Mouse (Mus musculus) embryonic stem cell, embryonic (primary cell): ENCODE measurements at regions not wholly inside any gene's neighbourhood (a gene's known extent, or its start where the extent isn't known, plus 50 kb on each side); places are given as distances from the start of the nearest gene placed in this dataset.

Experiments
- CTCF ChIA-PET, 4 experiments: fragments of 300-600 bp in 2 of 4; fragments of 350-600 bp in 2 of 4; sonication (Branson Sonifier 250); formaldehyde crosslinking; loops; one replicate each; lab custom pipeline; 2022; ENCODE audit warnings: inconsistent platforms in 2 of 4; lab: Charles Lee
- POLR2A ChIA-PET, 4 experiments: fragments of 300-600 bp in 2 of 4; fragments of 350-600 bp in 2 of 4; sonication (Branson Sonifier 250); formaldehyde crosslinking; loops; one replicate each; lab custom pipeline; 2022; ENCODE audit warnings: antibody characterized with exemption in 4 of 4, inconsistent platforms in 1 of 4; lab: Charles Lee

- ChIA-PET POLR2A (interaction anchor here in 1 of 4 experiments (0.8 kb wide), 1 partner anchor 471 kb away, joined by 3 read pairs; no protein-coding TSS in a partner anchor), CTCF (no interaction called here)
Measured at GRCm38 (mm10) chr12:39527216-39527600, 510.6 kb downstream of the Arl4a start.

- CTCF ChIA-PET = no interaction called here
- POLR2A ChIA-PET = interaction anchor here in 1 of 4 experiments (0.8 kb wide), 1 partner anchor 471 kb away, joined by 3 read pairs; no protein-coding TSS in a partner anchor
Measured at GRCm38 (mm10) chr12:39526535-39527215, 511.1 kb downstream of the Arl4a start.

DNA sequence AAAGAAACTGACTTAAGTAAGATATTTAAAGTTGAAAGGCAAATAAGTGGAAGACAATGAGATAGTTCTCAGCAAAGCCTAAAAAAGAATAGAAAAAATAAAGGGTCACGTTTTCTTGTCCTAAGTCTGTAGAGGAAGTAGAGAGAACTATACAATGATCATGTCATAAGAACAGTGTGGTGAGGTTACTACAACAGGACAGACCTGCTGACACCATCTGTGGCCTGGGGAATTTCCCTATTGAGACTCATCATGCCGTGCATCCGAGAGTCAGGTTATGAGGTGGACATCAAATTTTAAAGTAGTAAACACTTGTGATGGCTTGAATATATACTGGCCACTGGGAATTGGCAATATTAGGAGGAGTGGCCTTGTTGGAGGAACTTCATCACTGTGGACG, 522.1 kb downstream of the Arl4a start:
- CTCF ChIA-PET = no interaction called here
- POLR2A ChIA-PET = no interaction called here

DNA sequence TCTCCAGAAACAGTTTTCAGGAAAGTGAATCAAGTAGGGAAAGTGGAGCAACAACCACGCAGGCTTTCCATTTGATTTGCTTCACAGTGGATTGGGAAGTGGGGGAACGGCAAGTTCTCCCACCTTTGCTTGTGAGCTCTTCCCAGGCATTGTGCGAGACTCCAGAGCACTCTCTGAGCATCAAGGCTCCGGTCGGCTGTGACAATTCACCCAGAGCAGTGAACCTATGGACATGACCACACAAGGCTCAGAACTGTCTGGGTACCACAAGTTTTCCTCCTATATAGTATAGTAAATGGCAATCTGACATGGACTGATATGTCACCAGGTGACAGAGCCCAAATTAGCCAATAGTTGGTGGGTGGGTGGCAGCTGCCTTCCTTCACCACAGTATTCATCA, 527.0 kb downstream of the Arl4a start:
- POLR2A ChIA-PET = no interaction called here
- CTCF ChIA-PET = interaction anchor here in 1 of 4 experiments (1.6 kb wide), 1 partner anchor 529 kb away, joined by 3 read pairs; no protein-coding TSS in a partner anchor

DNA sequence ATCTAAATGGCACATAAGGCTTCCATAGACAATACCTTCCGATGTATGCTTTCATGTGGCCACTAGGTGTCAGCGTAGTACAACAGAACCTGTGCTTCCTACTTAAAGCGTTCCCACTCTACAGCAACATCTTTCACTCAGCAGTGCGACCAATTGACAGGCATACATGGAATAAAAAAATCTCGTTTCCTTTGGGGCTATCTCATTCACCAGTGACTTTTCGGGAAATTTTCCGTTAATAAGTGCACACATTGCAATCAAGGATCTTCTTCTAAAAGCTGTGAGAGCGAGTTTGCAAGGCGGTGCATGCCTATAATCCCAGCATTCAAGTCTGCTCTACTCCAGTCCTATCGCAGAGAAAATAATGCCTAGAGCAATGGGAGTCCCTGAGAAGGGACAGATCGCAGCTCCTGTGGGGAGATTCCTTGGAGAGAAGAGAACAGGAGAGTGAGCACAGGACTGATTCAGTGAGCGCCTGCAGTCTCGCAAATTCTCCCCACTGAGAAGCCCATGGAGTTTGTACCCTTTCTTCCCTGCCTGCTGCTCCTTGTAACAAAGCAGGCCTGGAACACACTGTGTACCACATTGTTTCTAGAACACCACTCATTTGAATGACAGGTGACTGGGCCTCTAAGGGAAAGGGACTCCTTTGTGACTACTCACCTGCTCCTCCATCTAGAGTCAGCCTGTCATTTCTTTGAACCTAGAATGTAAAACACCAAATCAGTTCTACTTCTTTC, 527.6 kb downstream of the Arl4a start:
- ChIA-PET CTCF (interaction anchor here in 1 of 4 experiments (1.6 kb wide), 1 partner anchor 530 kb away, joined by 3 read pairs; no protein-coding TSS in a partner anchor), POLR2A (no interaction called here)

DNA sequence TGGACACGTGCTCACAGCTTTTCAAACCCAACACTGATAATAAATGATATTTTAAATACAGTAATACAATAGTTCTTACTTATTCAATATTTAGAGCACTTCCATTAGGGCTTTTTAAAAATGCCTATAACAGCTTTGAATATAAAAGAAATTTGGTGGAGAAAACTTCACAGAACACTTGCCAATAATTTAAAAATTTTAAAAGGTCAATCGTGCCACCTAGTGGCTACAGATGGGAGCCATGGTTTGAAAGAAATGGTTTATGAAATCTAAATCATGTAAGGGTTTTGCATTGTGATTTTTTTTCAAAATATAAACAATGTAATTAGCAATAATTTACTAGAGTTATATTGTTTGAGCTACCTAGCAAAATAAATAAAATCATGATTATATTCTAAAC, 541.6 kb downstream of the Arl4a start:
- ChIA-PET CTCF (interaction anchor here in 3 of 4 experiments (1.0 to 1.5 kb wide), 2 partner anchors 1356 to 1366 kb away, joined by 3 read pairs; no protein-coding TSS in a partner anchor), POLR2A (interaction anchor here in 1 of 4 experiments (0.6 kb wide), 1 partner anchor 718 kb away, joined by 3 read pairs; no protein-coding TSS in a partner anchor)

GRCm38 (mm10) chr12:39493578-39494218, 544.1 kb downstream of the Arl4a start:
- ChIA-PET POLR2A (no interaction called here), CTCF (no interaction called here)

- ChIA-PET POLR2A (no interaction called here), CTCF (no interaction called here)
Measured at GRCm38 (mm10) chr12:39493114-39493513, 544.7 kb downstream of the Arl4a start.

GRCm38 (mm10) chr12:39472984-39473383, 564.8 kb downstream of the Arl4a start:
- POLR2A ChIA-PET = interaction anchor here in 1 of 4 experiments (0.5 kb wide), 1 partner anchor 543 kb away, joined by 4 read pairs; no protein-coding TSS in a partner anchor
- CTCF ChIA-PET = no interaction called here
